Mouse (Mus musculus) A20 (cell line): ENCODE data around the gene Efemp1.

Experiments
- DNase-seq: peaks from one replicate; pipeline ENCODE4 v3.0.0-alpha.2; 2011; ENCODE audit warnings: low read depth, low spot score

Gene Efemp1

GRCm38 (mm10) chr11:28853102-28853800 lies at the start of gene Efemp1:
Gene Efemp1 (plus strand): TSS chr11:28853204.
- no peak for DNase-seq

DNA sequence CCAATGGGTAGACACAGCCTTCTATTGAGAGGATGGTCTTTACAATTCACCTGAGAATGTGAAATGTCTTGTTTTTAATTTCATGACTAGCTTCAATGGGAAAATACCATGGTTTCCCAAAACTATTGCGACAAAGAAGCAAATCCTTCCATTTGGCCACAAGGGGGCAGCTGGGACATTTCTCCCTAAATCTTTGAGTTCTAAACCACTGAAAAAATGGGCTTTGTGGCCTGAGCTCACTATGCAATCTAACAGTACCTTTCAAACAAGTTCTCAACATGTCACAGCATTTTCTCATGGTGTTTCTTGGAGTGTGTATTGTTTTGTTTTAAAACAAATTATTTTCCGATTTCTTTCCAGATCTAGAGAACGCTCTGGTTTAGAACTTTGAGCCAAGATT lies 44.3 kb upstream of the Efemp1 start:
- peak; percentile 7 for DNase-seq

GRCm38 (mm10) chr11:28811874-28812273 lies 41.1 kb upstream of the Efemp1 start:
- DNase-seq, result no peak

DNA sequence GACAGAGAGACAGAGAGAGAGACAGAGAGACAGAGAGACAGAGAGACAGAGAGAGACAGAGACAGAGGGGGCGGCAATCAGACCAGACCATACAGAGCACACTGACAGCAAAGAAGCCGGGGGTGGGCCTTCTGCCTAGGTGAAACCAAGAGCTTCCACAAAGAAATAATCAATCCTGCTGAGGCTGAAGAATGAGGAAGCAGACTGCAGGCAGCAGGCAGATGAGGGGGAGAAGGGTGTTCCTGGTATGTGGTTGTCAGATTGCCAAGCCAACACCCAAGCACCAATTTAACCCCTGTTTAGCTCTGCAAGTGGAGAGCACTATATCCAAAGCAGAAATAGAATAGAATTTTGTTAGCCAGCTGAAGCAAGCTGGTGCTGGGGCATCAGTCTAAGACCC lies 40.4 kb upstream of the Efemp1 start:
- DNase-seq, result no peak

- DNase-seq, result no peak
Observed at GRCm38 (mm10) chr11:28817405-28817804, 35.6 kb upstream of the Efemp1 start.

- DNase-seq, result no peak
Observed at GRCm38 (mm10) chr11:28826950-28827349, 26.1 kb upstream of the Efemp1 start.

GRCm38 (mm10) chr11:28833809-28834208 lies 19.2 kb upstream of the Efemp1 start:
- no peak for DNase-seq

- DNase-seq, result no peak
Observed at GRCm38 (mm10) chr11:28835141-28835540, 17.9 kb upstream of the Efemp1 start.

DNA sequence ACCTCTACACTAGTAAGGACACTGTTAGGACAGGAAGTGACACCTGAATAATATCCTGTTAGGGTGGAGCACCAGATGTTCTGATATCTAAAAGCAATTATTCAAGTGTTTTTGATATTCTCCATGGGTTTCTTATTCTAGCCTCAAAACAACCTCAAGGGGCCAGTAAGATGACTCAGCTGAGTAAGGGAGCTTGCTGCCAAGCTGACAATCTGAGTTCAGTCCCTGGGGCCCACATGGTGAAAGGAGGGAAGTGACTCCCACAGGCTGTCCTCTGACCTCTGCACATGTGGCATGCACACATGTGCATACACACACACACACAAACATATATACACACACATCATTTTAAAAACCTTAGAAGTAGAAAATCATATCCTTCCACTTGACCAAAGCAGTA lies 3.2 kb upstream of the Efemp1 start:
- DNase-seq, result no peak

GRCm38 (mm10) chr11:28851645-28852044 lies 1.4 kb upstream of the Efemp1 start:
- no peak for DNase-seq

DNA sequence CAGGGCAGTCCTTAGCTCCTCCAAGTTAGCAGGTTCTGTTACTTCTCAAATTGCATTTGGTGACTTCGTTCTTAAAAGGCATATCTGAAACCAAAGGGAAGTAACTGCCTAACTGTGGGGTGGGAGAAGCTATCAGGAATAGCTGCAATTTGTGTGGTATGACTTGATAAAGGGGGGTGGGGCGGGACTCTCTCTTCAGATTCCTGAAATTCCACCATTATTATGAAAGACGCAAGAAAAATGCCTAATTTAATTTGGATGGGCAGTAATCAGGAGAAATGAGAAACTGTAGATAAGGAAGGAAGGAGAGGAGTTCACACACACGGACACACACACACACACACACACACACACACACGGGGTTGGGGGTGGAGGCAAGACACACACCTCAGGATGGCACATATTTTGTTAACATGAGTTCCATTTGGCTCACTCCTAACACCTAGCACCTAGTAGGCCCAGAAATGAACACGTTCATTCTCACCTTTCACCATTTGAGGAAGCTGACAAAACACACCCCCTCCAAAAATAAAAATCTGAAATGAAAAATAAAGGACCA lies 564 bp upstream of the Efemp1 start:
- no peak for DNase-seq

DNA sequence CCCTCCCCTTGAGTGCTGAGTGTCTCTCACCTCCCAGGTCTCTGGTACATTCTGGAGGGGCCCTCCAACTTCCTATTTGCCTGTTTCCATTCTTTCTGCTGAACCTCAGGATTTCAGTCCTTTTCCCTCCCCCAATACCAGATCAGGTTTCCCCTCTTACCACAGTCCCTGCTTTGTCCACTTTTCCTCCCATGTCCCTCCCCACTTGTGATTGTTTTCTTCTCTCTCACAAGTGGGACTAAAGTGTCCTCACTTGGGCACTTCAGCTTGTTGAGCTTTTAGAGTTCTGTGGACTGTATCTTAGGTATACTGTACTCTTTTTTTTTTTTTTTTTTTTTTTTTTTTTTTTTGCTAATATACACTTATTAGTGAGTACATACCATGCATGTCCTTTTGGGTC lies 6.1 kb downstream of the Efemp1 start:
- DNase-seq, result no peak

DNA sequence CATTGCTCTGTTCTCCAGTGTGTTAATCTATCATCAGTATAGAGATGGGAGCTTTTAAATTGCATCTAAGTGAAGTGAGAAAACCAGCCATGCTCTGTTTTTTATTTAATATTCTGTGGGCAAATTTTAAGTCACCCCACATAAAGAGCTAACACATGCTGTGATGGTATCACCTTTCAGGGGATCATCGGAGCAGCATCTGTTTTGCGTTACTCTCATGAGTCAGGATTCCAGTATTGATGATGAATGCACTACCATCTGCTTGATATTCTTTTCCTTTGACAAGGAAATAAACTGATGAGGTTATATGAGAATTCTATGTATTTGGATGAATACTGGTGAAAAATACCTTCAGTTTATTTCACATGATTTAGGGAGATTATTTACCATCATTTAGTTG lies 16.1 kb downstream of the Efemp1 start:
- DNase-seq, result no peak

GRCm38 (mm10) chr11:28881381-28881976 lies 28.5 kb downstream of the Efemp1 start:
- no peak for DNase-seq

DNA sequence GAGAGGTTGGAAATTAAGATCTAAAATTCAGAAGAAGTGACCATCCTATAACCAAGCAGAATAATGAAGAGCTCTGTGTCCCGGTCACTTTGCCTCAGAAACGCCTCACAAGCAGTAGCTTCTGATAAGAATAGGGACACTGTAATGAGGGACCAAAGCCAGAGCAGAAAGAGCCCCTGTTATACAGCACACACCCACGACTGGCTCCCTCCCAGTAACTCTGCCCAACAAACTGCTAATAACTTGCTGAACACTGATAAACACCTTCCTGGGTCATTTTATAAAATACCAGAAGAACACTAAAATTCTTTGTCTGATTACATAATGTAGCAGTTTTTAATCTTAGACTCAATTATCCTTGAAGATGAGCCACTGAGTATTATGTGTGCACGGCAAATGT lies 30.1 kb downstream of the Efemp1 start:
- no peak for DNase-seq

DNA sequence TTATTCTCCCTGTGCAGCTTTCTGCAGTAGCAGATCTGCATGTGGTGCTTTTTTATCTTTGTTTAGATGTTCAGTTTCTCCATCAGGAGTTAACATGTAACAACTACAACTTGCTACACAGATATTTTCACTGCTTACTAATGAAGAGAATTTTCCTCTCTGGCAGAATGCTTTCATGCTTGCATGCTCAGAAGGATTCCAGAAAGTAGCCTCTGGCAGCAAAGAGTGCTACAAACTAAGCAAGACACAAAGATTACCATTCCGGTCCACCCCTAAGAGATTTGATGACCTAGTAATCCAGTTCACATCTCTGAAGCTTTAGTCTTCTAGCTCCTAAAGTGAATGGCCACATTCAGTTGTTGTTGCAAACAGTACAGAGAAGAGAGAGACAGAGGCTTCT lies 36.5 kb downstream of the Efemp1 start:
- DNase-seq, result no peak

DNA sequence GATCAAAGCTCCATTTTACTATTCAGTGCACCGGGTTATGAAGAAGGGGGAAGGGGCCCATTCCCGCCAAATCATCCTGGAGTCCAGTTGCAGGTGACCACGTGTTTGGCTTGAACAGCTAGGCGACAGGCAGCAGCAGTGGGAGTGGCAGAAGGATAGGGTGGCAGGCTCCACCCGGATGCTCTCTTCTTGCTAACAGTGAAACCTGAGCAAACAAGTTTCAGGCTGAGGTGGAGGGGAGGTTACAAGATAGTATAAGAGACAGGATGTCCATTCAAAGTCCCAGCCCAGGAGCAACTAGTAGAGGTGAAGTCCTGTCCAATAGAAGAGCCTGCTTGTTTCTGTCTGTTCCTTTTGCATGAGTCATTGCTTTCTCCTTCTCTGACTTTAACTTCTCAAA lies 38.5 kb downstream of the Efemp1 start:
- DNase-seq, result no peak

DNA sequence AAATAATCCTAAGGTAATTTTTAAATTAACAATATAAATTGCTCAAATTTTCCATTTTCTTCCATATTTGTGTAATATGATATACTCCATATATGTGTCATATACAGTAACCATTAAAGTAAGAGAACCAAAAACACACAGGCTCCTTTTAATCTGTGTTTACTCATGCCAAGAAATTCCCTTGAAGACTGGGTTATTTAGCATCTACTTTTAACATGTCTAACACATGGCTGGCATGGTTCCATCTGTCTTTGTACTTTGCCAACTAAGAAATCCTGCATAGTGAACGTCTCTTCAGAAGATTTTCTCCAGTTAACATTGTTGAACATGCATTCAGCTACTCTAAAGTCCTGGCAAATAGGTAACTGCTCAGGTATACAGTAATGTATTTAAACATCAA lies 46.4 kb downstream of the Efemp1 start:
- no peak for DNase-seq

DNA sequence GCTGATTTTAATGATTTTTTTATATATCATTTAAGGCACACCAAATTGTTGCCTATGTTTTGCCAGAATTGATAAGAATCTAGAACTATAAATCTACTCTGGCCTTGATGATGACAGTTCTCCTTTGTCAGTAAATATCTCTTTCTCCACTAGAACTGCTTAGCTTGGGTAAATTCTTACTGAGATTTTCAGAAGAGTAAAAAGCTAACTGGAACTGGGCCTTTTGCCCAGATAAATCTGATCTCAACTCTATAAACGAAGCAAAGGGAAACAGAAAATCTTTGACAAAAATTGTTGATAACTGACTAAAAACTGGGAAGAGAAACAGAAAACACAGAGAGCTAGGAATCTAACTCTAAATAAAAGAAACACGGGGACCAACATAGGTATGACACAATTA lies 51.6 kb downstream of the Efemp1 start:
- DNase-seq, result no peak

DNA sequence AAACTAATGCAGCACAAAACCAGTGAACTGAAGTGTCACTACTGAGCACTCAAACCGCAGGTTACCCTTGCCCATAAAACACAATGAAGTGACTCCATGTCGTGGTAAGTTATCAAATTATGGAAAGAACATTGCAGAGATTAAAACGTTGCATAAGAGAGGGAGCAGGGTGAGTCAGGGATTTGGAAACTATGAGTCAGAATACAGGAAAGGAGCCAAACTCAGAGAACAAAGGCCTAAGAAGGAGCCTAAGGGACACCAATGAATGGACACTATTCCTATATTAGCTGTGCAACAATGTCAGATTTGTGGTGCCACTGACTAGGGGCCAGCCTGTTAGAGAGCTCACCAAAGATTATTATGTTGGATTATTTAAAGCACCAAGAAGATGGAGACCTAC lies 53.3 kb downstream of the Efemp1 start:
- DNase-seq, result no peak

DNA sequence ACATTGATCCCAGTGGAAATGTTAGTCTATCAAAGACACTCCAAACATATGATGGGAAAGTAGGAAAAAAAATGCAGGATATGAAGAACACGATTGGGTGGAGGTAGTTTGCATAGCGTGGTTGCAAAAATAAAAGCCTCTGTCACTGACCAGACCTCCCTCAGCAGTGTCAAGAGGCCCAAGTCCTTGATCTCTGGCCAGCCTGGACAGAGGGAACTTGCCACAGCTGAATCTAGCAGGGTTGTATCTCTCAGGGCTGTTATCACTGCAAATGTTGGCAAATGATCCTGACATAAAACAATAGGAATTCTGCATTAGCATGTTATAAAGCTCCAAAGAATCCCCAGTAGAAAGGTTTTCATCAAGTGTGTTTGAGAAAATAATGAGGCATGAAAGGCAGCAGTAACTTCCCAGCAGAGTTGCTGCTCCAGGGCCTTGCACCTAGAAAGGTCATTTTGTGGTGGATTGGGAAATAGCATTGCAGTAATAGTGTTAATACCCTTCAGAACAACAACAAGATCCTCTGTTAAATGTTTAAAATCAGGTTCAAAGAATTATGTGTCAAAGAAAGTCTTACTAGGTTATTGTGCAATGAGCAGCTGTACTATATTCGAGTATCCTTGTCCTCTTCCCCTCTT lies 56.0 kb downstream of the Efemp1 start:
- no peak for DNase-seq

GRCm38 (mm10) chr11:28912469-28913138 lies 59.6 kb downstream of the Efemp1 start:
- no peak for DNase-seq
